Mouse (Mus musculus): ENCODE results near the gene Scly.

DNA sequence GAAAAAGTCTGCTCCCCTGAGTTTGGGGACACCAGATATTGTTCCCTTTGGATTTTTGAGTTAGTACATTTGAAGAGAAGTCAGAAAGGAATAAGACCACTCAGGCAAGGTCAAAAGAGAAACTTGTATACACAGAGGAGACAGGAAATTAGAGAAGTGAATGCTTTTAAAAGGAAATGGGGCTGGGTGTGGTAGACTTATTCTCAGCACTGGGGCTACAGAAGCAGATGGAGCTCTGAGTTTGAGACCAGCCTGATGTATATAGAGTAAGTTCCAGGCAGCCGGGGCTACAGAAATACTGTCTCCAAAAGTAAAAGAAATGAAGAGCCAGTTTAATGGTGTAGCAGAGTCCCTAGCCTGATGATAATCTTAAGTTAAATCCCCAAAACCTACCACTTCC, 15.6 kb upstream of the Scly start:
- no peak for TF ChIP-seq CTCF (IDR thresholded peaks at IDR 0.05; ENCODE audit: borderline replicate concordance, insufficient read depth, low read depth, low read length)
- TF ChIP-seq POLR2A (IDR thresholded peaks at IDR 0.05; ENCODE audit: borderline replicate concordance, insufficient read depth, low read length): no peak

All from cerebellum, adult 2 months (tissue).